Mouse (Mus musculus) cerebellum, adult (tissue): ENCODE measurements around the gene Gsta3.
A peak's percentile ranks its signal among the peaks of the same experiment; 100 is the strongest.
"Not testable (repeated sequence)": the region's sequence is repeated elsewhere in the genome, so short reads cannot be mapped to it uniquely, and the experiment has no call there.

Experiments
- ATAC-seq: cut with Nextera tagmentation; 2 replicates; pipeline ENCODE4 v1.9.2; 2017; ENCODE audit warnings: mild to moderate bottlenecking, moderate library complexity, mixed read lengths; ENCODE audit not compliant: insufficient number of reproducible peaks, low FRiP score, low TSS enrichment

The Gsta3 gene

DNA sequence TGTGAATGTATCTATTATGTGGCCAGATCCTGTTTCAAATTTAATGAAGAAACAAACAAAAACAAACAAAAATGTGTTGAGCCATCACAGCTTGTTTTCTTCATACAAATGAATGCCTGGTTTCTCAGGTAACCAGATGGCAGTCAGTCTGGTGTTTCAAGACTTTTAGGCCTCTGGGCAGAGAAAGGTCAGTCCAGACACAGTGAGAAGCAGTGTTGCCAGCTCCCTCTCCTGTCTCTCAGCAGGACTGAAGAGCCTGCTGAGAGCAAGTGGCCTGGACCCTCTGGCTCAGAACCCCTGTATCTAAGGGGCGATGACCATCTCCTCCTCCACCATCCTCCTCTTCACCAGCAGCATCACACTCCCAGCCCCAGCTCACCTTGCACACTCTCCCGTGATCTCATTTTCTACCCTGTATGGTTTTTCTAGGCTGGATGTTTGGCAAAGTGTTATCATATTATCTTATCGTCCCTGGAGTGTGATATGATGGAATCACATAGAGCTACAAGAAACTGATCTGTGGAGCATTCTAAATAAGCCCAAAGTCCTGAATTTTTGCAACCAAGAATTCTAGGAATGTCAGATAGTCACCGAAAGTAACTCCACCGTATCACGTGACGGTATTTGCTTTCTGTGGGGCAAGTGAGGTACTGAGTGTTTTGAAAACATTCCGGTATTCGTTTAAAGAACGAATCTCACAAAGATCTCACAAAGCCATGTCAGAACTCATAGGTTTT is 12.3 kb downstream of the Gsta3 start:
- no peak for ATAC-seq

DNA sequence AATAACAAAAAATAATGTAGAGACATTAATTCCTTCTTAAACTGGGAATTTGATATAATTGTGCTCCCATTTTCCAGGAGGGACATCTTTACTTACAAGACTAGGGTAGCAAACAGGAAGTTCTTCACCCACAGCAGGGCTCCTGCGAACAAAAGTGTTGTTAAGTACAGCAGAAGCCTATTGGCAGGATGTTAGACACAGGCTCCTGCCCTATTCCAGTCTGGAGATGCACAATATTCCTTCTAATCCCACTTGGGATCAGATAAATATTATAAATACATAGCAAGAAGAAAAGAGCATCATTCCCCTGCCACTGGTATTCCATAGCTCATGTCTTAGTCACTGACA is 12.9 kb downstream of the Gsta3 start:
- no peak for ATAC-seq

DNA sequence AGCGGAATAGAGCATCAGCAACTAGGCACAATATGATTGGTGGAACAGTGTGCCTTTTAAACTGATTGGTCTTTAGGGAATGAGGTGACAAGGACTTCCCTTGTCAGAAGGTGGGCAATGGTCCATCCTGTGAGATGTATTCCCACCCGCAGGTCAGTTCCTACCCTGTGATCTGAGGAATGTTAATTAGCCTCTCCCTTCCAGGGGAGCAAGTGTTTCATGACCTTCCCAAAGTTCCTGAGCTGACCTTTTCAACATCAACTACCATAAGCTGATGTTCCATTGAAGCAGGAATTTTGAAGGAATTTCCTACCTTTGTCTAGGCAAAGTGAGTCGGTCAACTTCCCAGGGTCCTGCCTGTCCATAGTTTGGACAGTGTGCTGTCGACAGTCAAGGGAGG is 13.5 kb downstream of the Gsta3 start:
- no peak for ATAC-seq

DNA sequence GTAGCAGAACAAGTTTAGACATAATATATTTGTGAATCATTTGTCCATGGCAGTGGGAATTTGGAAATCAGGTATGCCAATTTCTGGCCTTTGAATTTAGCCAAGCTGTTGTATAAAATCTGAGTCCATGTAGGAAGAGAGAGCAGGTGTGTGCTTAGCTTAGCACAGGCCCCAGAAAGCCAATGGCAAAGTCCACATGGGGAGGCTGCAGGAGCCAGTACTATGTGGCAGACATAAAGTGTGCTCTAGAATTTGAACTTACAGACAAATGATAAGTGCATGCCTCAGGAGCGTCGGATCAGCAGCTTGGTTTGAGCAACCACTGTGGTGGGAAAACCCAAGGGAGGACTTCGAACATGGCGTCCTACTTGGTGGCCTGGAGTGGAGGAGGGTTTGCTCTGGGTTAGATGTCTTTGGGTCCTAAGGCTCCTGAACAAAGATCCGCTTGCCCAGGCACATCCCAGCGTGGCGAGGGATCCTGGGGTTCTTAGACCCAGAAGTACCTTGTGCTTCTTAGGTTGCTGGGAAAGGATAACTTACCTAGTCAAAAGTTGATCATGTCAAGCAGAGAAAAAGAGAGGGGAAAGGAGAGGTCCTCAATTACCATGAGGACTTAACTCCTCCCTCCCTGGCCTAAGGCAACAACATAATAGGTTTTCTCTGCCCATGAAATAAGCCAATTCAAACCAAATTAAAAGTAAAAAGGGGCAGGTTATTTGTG is 15.4 kb downstream of the Gsta3 start:
- no peak for ATAC-seq

DNA sequence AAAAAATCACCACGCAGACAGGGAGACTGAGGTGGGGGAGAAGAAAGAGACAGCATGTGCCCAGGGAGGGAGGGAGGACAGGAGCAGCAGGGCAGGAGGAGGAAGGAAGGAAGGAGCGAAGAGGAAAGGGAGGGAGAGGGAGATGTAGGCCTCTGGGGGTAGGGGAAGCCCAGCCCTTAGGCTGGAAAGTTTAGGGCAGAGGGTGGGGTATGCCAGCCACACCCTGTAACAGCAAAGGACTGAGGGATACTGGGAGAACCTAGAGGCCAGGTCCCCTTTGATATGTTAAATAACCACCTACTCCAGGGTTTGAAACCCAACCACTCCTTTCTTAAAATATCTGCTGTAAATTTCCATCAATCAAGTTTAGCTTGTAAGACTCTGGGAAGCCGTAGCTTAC is 16.0 kb downstream of the Gsta3 start:
- no peak for ATAC-seq

DNA sequence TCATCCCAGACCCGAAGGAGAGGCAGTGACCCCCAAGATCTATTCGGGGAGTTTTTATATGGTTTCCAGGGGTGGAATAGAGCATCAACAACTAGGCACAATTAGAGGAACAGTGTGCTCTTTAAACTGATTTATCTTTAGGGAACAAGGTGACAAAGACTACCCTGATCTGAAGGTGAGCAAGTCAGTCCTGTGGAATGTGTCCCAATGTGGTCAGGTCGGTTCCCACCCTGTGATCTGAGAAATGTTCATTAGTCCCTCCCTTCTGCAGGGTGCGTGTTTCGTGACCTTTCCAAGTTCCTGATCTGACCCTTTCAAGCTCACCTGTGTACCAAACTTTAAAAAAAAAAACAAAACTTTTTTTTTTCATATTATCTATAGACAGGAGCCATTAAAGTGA is 16.5 kb downstream of the Gsta3 start:
- no peak for ATAC-seq

DNA sequence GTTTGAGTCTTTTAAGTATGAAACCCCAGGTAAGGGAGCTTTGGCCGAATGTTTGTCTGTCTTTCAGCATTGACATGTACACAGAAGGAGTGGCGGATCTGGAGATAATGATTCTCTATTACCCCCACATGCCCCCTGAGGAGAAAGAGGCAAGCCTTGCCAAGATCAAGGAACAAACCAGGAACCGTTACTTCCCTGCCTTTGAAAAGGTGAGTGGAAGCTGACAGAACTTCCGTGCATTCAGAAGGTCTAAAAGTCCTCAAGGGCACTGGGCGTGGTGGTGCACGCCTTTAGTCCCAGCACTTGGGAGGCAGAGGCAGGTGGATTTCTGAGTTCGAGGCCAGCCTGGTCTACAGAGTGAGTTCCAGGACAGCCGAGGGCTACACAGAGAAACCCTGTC is 19.6 kb downstream of the Gsta3 start:
- not testable (repeated sequence) for ATAC-seq

DNA sequence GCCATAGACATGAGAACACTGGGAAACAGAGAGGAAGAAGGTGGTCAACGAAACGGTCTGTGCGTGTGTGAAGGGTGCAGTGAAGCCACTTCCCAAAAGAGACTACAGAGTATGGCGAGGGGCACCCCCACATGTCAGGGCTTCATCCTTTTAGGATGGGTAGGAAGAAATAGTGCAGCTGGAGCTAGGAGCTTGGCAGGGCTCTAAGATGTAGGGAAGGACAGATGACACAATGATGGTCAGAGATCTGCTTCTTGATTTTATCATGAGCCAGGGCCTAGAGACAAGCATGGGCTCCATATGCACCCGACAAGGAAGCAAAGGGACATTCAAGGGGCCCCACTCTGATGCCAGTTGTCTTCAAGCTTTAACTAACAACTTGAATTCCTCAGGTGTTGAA is 22.0 kb downstream of the Gsta3 start:
- ATAC-seq, result no peak

DNA sequence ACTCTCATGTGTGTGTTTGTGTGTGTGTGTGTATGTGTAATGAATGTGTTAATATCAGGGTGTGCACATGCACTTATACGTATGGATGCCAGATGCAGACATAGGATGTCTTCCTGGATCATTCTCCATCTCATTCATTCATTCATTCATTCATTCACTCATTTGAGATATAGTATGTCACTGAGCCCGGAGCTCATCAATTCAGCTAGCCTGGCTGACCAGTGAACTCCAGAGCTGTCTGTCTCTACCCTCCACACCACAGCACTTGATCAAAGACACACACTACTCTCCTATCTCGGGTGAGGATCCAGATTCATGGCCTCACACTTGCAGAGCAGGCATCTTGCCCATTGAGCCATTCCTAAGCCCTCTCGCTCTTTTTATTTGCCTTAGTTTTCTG is 23.6 kb downstream of the Gsta3 start:
- ATAC-seq, result no peak

DNA sequence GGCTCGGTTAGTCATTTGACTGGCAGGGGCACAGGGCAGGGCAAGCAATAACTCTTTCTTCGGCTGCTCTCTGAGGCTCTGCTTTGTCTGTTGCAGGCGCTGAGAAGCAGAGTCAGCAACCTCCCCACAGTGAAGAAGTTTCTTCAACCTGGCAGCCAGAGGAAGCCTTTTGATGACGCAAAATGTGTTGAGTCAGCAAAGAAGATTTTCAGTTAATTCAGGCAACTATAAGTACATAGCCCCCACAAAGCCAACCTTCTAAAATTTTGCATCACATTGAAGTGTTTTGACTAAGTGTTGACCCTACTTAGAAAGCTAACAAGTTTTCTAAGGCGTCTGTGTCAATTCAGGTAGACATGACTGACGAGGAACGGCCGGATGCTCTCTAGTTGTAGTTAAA is 24.4 kb downstream of the Gsta3 start:
- no peak for ATAC-seq

DNA sequence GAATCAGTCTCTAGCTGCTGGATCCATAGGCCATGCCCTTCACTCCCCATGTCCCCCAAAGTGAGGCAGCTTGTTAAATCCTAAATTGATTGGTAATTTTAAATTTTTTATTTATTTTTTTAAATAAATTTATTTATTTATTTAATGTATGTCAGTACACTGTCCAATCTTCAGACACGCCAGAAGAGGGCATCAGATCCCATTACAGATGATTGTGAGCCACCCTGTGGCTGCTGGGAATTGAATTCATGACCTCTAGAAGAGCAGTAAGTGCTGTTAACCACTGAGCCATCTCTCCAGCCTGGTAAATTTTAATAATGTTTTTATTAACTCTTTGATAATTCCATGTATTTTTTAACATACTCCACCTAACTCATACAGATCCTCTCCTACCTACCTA is 26.4 kb downstream of the Gsta3 start:
- no peak for ATAC-seq

DNA sequence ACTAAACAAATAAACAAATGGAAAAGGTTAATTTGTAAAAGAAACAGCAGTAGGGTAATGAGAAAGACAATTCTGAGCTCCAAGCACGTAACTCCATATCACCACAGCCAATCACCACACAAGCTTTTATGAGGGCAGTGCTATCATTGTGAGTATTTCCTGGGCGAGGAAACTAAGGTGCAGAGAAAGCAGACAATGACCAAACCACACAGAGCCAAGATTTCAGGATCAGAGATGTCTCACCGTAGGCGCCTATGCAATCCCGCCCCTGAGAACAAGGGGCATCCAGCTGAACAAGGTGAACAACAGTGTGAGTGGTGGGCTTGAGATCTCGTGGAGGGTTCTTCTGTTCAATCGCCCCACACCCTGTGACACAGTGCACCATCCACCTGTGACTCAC is 27.1 kb downstream of the Gsta3 start:
- ATAC-seq, result not testable (repeated sequence)

DNA sequence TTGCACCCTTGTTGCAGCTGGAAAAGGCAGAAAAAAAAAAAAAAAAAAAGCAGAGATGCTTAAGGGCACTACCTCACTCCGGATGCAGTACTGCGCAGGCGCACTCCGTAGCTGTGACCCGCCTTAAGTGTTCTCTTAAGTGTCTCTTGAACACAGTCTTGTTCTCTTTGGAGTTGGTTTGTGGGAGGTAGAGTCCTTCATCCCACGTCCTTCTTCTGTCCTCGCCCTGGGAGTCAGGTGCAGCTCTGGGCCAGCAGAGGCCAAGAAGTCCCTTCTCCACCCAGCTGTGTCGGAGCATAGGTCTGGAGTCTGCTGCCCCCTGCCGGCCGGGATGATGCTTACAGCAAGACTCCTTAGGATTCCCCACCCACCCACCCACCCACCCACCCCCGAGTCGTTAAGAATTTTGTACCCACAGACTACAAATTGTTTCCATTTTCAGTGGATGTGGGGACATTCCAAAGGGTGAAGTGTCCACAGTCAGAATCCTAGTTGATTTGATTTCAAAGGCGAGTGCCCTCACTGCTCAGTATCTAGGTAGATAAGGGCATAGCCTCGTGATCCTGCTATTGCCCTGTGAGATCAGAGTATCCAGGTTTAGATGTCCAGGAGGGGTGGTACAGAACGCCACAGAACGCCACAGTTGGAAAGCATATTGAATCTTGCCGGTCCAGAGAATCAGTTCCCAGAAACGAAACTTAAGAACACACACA is 31.1 kb downstream of the Gsta3 start:
- 0 out of 2 replicates have a peak, but pooled peaks have one; percentile 32 for ATAC-seq

DNA sequence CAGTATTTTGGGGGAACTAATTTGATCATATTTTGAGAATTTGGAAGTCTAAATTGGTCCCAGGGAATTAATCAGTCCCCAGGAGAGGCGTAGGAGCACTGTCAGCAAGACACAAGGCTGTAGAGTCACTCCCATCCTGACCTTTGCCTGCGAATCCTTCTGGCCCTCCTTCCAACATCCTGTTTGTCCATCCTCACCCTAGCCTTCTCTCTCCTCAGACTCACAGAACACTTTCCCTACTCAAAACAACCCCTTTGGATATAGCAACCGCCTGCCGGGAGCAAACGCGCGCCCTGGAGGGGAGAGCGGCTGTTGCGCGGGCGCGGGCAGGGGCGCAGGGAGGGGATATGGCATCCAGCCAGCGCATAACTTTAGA is 31.7 kb downstream of the Gsta3 start:
- ATAC-seq, result no peak

DNA sequence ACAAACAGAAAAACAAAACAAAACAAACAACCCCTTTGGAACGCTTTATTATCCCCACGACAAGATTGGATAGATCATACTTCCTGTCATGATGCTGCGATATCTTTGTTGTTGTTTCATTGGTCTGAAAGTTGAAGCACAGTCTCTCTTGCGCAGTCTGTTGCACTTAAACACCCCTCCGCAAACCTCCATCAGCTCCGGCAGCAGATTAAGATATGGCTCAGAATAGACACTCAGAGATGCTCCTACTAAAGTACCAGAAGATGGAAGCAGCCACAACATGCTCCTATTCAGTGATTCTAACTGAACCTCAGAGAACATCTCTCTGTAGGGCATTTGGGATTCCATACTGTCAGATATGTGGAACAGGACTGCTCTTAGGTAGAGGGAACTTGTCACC is 32.7 kb downstream of the Gsta3 start:
- no peak for ATAC-seq

DNA sequence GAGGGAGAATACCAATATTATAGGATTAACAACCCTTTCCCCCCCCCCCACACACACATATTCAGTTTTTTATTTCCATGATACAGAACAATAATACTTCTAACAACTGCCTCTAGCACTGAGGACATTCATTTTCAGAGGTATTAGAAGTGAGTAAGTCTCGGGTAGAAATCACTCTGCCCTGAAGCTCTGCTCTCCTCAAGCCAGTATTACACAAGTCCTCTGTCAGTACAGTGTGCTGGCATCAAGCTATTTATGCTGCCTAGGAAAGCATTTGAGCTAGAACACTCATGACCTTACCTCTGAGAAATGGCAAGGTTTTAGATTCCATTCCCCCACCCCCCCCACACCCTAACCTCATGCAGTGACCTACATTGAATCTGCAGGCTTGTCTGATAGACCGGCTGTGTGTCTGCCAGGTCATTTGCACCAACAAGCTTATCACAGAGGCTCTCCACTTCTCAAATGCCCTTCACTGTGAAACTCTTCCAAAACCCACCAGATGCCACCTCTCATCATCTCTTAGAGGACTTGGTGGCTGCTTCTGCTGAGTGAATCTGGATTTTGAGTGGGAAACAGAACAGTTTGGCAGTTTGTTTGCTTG is 34.1 kb downstream of the Gsta3 start:
- no peak for ATAC-seq

DNA sequence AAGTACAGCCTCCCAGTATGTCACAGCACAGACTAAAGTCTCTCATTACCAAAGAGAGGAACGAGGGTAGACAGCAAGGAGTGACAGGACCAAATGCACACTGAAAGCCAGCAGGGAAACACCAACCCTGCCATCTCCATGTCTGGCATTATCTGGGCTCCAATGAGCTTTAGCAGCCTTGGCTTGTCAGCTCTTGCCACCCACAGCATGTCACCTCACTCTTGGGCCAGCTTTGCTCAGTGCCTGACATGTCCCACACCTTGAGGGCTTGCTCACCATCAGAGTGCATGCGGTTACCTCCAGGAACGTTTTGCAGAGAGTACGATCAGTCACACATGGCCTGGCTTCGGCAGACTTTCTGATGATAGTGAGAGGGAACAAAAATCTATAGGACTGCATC is 35.0 kb downstream of the Gsta3 start:
- ATAC-seq, result not testable (repeated sequence)

DNA sequence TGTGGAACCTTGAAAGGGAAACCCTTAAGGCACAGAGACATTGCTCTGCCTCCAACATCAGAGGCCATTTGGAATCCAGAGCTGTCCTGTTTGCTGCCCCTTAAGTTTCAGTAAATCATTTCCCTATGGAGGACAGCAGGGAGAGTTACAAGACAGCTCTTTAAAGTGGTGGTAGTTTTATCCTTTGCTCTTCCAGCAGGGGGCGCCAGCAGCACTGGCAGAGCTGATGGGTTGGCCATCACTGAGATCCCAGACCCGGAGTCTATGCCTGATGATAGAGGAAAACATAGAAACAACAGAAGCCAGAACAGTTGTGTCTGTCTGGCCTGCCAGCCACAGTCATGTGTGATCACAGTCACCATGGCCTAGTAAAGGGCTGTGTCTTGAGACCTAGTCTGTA is 35.8 kb downstream of the Gsta3 start:
- ATAC-seq, result not testable (repeated sequence)

DNA sequence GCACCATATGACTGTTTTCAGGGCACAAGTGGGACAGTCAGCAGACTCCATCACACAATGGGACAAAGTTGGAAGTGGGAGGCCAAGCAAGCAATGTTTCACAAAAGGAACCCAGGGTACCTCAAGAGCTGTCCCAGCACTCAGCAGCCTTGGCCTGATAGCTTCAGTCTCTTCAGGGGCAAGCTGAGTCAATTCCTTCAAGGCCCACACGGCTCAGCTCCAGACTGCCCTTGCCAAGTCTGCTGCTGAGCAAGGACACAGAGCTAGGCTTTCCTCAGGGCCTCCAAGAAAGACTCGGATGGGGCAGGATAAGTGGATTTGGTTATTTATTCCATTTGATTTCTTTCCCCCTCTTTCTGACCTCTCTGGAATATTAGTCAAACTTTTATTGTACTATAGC is 39.9 kb downstream of the Gsta3 start:
- no peak for ATAC-seq

DNA sequence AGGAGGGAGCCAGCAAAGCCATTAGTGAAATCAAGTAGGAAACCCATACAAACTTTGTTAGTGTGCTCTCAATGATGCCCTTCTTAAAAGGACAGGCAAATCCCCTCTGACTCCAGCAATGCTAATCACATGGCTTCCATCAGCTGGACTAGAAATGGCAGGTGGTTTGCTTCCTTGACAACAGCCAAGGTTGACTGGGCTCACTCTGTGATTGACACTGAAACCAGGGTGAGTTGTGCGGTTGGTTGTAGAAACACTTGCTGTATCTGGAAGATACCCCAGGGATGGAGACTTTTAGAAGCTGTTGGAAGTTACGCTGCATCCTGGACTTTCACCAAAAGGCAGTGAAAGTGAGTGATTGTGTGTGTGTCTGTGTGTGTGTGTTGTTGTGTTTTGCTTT is 44.3 kb downstream of the Gsta3 start:
- ATAC-seq, result not testable (repeated sequence)

DNA sequence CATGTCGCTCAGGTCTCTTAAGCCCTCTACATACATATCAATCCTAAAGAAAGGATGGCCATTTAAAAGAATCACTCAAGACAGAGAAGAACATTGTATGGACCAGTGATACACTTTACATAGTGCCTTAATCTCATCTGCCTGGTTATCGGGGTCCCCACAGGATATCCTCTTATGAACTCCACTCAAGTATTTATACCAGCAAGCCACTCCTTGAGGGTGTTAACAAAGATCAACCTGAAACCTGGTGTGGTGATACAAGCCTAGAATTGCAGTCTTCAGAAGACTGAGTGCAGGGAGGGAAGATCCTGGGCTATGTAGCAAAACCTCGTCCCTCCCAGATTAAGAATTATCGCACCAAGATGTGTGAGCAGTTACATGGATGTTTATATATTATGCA is 51.0 kb downstream of the Gsta3 start:
- no peak for ATAC-seq
